Mouse (Mus musculus): ENCODE data around the gene Mreg.

- TF ChIP-seq EP300 (IDR thresholded peaks at IDR 0.05; ENCODE audit: low read depth) (peak; percentile 51), CTCF (IDR thresholded peaks at IDR 0.05; ENCODE audit: low read depth) (peak; percentile 18; the same call in 1 of the 2 replicates)
Measured at GRCm38 (mm10) chr1:72243656-72244316, 31.7 kb upstream of the Mreg start.
